Mouse (Mus musculus) fat pad, adult 2 months (tissue): ENCODE data around the gene Il18rap.
"Not testable (repeated sequence)": the region's sequence is repeated elsewhere in the genome, so short reads cannot be mapped to it uniquely, and the experiment has no call there.

Source experiments
- DNase-seq: peaks from one replicate; pipeline ENCODE4 v3.0.0-alpha.2; 2011; ENCODE audit warnings: low read depth, low spot score; ENCODE audit errors: extremely low read depth

The Il18rap gene

GRCm38 (mm10) chr1:40537577-40537976 lies 22.4 kb downstream of the Il18rap start:
- DNase-seq: no peak

GRCm38 (mm10) chr1:40544650-40545049 lies 29.5 kb downstream of the Il18rap start:
- DNase-seq: no peak

DNA sequence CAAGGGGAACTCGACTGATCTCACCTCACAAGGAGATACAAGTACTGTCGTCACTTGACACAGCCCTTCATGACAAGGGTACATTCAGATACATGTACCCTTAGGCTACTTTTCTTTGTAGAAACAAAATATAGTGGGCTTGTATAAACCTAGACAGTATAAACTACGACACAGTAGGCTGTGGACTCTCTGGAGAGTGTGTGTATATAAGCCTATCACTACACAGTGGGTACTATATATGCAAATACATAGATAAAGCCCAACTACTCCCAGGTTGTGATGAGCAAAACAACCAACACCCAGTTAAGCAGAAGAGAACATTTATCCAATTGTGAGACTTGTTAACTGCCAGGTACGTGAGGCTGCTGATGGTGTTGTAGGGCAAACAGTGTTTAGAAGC lies 31.5 kb downstream of the Il18rap start:
- DNase-seq: no peak

- DNase-seq: no peak
Observed at GRCm38 (mm10) chr1:40547064-40547572, 32.0 kb downstream of the Il18rap start.

GRCm38 (mm10) chr1:40547762-40548161 lies 32.6 kb downstream of the Il18rap start:
- DNase-seq: no peak

DNA sequence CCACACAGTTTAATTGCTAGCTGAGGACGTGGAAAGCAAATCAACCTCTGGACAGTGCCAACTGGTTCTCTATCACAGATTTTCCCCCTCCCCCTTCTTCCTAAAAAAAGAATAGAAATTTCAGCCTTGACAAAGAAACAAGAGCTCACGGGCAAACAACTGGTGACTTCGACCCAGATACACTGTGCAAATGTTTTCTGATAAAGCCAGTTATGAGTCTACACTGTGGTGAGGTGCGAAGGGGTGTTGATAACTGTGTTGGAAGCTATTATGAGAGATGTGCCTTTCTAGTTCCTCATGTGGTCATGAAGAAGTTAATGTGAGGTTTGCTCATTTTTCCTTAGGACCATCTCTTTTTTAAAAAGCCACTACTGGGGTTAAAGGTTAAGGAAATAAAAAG lies 54.2 kb downstream of the Il18rap start:
- DNase-seq: no peak

GRCm38 (mm10) chr1:40579784-40580183 lies 64.6 kb downstream of the Il18rap start, which contains the start of gene Slc9a4:
Slc9a4 (plus strand) TSS chr1:40580081.
- no peak for DNase-seq

DNA sequence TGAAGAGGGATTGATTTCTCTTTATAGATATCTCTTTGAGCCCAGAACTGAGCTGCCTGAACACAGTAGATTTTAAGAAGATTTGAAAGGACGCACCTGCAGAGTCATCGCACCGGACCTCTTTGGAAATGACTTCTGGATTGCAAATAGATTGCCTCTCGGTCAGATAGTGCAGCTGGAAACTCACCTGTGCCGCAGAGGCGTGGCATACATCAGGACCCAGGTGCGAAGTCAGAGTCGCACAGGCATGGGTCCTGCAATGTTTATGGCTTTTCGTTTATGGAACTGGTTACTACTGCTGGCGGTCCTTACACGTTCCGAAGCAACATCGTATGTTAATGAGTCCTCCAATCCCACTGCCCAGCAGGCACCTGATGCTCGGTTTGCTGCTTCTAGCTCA lies 65.1 kb downstream of the Il18rap start:
- DNase-seq: no peak

GRCm38 (mm10) chr1:40586776-40587175 lies 71.6 kb downstream of the Il18rap start:
- DNase-seq: no peak

GRCm38 (mm10) chr1:40590931-40591330 lies 75.8 kb downstream of the Il18rap start:
- no peak for DNase-seq

DNA sequence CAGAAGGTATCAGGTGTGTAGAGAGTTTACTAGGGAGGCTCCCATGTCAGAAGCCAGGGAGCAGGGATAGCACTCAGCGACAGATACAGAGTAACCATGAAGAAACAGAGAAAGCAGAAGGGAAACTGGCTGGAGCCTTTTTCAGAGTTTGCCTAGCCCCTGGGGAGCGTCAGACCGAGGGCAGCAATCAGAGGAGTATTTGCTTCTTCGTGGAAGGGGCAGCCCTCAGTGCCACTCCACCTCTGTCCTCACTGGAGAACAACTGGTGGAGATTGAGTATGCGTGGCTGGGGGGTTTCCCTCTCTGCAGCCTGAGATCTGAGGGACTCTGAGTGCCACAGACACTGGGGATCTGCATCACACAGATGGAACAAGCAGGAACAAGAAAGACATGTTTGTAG lies 82.7 kb downstream of the Il18rap start:
- no peak for DNase-seq

DNA sequence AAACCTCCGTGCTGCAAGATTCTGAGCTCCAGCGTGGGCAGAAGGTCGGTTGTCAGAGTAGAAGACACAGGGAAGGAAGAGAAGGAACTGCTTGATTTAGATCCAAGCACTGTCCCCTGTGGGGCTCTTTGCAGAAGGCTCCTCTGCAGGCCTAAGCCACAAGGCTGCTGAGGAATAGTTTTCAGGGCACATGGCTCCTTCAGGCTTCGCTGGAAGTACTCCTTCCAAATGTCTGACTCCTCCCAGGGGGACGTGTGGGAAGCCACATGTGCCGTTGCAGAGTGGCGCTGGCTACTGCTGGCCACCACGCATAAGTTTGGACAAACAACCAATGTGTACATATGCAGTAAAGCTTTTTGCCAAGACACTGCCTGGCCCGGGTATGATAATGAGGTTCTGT lies 84.5 kb downstream of the Il18rap start:
- DNase-seq: not testable (repeated sequence)

DNA sequence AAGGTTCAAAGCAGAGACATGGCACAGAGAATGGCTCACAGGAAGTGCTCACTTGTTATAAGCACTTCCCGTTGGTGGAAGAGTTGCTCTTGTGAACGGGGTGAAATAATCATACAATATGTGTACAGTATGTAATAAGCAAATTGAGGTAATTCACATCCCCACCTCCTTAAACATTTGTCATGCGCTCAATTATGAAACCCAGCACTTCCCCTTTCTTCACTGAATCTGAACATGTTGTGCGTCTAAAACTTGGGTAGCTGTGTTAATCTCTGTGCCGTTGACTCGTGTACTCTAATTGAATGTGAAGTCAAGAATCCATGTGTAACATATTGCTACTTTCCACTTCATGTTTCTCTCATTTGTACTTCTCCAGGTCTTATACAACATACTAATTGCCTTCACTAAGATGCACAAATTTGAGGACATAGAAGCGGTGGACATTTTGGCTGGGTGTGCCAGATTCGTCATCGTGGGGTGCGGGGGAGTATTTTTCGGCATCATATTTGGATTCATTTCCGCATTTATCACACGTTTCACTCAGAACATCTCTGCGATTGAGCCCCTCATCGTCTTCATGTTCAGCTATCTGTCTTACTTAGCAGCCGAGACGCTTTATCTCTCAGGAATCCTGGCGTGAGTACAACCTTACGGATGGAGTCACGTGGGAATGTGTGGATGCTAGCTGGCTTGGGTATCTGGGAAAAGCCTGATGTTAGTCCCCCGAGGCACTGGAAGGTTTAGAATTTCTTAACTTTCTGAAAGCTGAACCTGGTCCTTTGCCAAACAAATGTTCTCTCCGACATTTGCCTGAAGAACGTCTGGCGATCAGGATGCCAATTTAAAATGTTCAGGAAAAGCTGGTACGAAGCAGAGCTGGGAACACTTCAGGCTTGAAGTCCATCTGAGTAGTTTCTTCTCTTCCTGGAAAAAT lies 85.5 kb downstream of the Il18rap start:
- DNase-seq: peak; percentile 8
